Mouse (Mus musculus) lung, postnatal 25 days (tissue): ENCODE measurements around the gene Cd164l2.
A peak's percentile ranks its signal among the peaks of the same experiment; 100 is the strongest.

Experiments used
- DNase-seq: peaks from one replicate; pipeline ENCODE4 v3.0.0; 2022; ENCODE audit warnings: low spot score

The Cd164l2 gene

DNA sequence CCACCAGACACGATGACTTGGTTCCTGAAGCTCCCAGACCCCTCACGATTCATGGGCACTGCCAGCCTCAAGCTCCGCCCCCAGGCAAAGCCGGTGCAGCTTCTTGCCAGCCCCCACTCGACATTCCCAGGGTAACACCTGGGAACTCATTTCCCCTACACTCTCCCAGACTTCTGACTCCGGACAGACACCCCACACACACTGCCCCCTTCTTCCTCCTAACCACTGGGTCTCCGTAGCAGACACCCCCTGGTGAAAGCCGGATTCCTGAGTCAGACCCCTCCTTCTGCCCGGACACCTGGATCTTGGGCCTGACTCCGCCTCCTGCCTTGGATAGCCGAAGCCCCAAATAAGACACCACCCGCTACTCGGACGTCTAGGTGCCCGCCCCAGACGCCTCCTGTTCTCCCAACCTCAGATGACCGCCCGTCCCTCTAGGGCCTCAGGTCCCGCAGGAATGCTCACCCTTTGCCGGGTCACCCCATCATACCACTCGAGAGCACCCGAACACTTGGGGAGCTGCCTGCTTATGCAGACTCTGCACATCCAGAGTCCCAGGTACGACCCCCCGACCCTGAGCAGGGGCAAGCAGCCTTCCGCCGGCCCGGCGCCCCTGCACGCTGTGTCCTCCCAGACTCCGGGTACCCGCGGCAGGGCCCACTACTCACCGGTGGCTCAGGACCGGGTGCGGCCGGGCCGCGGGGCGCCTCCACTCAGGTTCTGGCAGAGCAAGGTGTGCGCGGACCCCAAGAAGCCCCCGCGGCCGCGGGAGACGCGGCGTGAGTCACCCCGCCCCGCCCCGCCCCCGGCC is at the start of gene Cd164l2, which contains the start of gene Gpr3:
Gene Cd164l2 (plus strand): TSS at position 381 of the 811 bp plus-strand sequence.
Gene Gpr3 (minus strand): TSS at position 786 of the 811 bp plus-strand sequence.
- no peak for DNase-seq

DNA sequence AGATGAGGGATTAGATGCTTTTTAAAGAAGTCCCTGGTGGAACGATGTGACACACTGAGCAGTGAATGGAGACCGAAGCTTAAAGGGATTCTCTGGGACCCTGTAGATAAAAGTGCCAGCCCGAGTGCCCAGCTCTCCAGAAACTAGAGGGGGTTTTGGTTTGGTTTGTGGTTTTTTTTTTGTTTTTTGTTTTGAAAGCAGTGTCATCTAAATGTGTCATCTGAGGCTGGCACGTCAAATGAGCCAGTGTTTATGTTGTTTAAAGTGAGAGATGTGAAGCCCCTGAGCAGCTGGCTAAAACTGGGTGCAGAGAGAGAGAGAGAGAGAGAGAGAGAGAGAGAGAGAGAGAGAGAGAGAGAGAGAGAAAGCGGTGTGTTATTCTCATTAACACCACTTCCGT is 49.7 kb upstream of the Cd164l2 start:
- DNase-seq = no peak

DNA sequence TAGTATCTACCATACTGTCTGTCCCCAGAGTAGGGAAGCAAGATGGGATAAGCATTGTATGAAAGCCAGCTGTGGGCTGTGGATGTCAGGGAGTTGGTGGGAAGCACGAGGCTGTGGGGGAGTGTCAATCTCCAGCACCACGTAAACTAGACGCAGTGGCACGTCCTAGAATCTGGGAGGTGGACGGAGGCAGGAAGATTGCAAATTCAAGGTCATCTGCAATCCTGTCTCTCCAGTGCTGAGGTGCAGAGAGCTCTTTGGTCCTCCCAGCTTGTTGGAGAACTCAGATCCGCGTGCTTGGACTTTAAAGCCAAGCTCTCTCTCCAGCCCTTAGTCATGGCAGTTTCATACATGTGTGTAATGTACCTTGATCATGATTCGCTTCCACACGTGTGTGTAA is 45.2 kb upstream of the Cd164l2 start:
- DNase-seq = no peak

DNA sequence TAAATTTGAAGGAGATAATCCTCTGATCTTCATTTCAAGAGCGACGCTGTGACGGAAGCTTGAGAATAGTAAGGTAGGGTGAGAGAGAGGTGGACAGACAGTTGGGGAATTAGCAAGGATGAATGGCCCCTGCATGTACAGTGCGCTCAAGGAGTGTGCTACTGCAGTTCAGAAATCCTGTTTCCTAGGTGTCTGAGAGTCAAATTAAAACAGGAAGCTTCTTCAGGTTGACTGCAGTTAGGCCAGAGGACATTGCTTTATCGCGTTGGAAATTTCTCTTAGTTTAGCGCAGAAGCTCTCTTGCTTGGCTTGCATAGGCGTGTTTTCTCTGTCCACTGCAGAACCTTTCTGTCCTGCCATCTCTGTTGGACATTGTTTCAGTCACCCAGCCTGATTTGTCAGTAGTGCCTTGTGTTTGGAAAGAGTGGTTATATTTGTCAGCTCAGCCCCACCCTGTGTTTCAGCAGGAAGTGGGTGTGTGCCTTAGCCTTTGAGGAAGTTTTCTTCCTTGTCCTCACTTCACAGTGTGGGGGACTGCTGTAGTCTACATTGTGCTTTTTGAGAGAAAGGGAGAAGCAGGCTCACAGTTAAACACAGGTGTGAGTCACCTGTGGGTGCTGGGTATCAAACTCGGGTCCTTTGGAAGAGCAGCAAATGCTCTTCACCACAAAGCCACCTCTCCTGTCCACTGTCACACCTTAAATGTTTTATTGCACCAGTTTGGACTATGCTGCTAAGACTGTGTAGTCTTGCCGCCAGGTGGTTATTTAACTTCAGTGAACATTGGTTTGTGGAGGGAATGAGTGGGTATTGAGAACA is 42.5 kb upstream of the Cd164l2 start:
- DNase-seq = peak; percentile 87

DNA sequence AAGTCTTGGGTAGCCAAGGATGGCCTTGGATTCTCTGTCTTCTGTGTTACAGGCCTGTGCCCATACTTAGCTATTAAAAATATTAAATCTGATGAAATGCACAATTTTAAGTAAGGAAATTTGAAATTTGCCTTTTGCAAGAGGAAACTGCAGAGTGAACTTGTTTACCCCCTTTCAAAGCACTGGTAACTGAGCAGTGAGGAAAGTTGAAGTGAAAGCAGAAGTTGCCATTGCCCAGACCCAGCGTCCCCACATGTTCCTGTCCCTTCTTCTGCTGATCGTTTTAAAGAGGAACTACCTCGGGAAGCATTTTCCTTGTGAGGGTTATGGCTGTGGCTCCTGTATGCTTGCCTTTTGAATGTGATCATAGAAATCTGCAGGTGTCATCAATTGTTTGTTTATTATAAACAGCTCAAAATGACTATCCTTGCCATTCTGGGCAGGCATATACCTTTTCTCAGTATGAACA is 41.8 kb upstream of the Cd164l2 start:
- peak; percentile 63 for DNase-seq

DNA sequence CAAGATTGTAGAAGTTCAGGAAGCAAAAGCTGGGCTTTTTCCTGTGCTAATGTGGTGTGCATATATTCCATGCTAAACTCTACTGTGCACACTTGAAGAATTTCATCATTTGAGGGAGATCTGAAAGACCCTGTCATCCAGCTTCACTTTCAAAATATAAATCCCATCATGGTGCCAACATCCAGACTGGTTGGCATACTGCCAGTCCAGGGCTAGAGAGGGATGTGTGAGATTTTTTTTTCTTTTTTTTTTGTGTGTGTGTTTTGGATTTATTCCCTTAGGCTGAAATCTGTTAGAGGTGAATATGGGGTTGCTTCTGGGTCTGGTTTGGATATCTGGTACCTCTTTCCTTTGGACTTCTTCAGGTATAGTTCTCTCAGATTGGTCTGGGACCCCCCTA is 41.3 kb upstream of the Cd164l2 start:
- DNase-seq = peak; percentile 19

DNA sequence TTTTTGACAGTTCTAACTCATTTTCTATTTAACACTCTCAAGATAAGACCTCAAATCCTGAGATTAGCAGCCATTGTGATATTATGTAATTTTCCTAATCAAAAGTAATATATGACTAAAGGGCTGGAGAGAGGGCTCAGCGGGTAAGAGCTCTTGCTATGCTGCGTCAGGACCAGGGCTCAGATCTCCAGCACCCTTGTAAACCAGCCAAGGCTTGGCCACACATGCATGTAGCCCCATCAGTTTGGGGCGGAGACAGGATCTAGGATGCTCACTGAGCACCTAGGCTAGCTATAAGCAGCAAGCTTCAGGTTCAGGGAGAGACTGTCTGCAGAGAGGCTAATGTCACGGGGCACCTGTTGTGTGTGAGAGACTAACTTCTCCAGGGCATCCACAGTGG is 39.5 kb upstream of the Cd164l2 start:
- DNase-seq = no peak

DNA sequence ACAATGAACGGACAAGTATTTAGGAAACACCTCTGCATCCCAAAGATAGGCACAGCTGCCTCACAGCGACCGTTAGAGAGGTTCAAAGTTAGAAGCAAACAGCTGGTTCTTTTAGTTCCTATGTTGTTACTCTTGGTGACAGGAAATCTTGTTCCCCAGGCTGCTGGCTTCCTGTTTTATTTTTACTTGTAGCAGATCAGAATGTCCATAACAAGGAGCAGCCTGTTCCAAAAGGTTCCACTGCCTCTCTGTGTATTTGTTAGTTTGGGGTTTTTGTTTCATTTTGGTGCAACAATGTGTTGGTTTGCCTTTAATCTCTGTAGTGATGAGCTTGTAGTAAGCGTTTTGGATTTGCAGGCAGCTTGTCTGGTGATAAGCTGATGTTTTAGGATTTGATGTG is 37.6 kb upstream of the Cd164l2 start:
- DNase-seq = peak; percentile 83

DNA sequence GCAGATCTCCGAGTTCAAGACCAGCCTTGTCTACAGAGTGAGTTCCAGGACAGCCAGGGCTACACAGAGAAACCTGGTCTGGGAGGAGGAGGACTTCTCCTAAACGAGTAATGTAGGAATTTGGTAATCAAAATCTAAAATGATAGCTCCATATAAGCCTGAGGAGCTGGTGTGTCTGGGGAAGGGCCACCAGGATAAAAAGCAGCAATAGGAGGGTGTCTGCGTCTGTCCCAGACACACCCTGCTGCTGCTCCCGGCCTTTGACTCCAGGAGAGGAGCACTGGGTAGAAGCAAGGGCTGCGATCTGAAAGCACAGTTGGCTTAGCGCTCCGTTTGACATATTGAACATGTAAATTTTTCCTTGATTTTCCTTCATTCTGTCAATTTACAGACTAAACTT is 36.7 kb upstream of the Cd164l2 start:
- DNase-seq = no peak

DNA sequence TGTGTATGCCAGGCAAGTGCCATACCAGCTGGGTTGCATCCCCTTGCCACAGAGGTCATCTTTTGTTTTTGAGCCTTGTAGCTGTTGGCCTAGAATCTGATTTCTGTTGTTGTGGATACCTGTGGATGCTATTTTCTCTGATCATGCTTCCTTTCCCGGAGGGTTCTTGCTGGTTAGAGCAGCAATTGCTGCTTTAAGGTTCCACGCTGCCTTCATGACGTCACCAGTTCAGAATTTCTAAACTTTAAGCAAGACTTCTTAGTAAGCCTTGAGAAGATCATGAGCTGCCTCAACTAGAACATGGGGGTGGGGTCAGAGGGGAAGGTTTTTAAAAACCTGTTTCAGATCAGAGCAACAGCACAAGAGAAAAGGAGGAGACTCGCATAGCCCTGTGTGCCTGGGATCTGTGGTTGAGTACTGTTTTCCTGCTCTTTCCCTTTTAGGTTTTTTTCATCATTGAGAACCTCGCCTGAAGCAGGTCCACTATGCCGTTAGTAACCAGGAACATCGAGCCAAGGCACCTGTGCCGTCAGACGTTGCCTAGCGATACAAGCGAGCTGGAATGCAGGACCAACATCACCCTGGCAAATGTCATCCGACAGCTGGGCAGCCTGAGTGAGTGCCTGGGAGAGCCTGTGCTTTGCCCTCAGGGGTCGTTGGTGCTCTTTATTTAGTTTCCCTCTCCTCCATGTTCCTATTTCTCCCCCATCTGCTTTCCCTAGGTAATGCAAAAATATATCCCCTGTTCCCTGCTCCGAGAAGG is 35.8 kb upstream of the Cd164l2 start:
- DNase-seq = no peak

DNA sequence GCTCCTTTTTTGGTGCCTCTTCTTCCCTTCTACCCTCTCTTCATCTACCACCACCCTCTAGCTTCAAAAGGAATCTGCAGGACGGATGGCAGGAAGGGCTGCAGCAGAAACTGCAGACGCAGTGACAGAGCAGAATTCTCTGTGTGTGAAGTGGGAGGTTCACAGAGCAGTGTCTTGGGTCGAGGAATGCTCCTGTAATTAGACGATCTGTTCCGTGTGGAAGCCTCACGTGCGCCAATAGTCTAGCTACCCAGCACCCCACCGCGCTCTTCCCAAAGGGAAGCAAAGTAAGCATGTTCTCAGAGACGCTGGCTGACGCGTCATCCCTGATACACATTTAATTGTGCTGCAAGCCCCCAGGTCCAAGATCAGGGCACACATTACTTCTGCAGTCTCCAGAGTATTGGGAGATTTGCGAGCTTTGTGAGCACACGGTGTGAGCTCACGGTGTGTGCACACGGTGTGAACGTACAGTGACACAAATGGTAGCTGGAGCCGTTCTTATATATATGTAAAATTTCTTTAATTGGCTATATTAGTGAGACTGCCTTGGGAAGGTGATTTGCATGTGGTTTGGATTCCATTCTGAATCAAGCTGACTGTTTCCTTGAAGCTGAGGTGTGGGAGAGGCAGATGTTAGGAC is 35.0 kb upstream of the Cd164l2 start:
- no peak for DNase-seq

DNA sequence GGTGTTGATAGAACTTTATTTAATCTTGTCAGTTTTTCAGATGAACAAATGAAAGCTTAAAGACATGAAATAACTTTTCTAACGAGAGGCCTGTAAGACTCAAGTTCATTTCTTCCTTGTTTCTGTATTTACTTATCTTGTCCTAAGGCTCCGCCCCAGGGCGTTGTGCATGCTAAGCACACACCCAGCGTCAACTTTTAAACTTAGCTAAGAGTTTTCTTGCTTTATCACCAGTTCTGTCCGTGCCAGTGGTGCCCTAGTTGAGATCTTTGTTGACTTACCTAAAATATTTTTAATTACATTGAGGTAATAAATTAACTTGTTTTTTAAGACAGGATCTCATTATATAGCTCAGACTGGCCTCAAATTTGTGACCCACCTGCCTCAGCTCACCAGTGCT is 33.6 kb upstream of the Cd164l2 start:
- DNase-seq = no peak

DNA sequence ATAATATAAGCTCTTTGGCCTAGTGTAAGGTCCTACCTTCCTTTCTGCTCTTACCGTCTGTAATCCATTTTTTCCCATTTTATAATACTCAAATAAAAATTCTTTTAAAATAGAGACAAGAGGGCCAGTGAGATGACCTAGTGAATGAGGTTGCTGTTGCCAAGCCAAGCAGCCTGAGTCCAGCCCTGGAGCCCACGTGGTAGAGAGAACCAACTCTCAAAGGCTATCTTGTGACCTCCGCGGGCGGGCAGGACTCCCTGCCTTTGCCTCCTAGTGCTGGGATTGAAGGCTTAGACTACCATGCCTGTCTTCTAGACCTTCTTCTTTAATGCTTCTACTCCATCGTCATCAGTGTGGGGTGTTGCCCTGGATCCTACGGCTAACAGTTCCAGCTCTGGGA is 32.7 kb upstream of the Cd164l2 start:
- no peak for DNase-seq

DNA sequence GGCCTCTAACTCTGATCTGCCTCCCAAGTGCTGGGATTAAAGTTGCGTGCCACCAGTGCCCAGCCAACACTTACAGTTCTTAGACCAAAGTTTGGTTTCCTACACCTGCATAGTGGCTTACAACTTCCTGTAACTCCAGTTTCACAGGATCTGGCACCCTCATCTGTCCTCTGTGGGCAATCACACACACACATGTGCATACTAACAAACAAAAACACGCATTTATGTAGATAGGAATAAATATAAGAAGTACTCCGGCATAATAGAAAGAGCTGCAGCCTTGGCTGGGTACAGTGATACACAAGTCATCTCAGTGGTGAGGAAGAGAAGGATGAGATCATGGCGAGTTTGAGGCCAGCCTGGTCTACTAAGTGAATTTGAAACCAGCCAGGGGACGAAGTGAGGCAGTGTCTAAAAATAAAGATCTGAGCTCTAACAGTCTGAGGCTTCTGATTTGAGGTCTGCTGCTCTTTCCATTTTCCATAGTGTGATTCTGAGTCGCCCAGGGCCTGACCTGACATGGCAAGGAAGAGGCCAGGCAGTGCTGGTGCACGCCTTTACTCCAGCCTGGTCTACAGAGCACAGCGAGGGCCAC is 29.4 kb upstream of the Cd164l2 start:
- no peak for DNase-seq

DNA sequence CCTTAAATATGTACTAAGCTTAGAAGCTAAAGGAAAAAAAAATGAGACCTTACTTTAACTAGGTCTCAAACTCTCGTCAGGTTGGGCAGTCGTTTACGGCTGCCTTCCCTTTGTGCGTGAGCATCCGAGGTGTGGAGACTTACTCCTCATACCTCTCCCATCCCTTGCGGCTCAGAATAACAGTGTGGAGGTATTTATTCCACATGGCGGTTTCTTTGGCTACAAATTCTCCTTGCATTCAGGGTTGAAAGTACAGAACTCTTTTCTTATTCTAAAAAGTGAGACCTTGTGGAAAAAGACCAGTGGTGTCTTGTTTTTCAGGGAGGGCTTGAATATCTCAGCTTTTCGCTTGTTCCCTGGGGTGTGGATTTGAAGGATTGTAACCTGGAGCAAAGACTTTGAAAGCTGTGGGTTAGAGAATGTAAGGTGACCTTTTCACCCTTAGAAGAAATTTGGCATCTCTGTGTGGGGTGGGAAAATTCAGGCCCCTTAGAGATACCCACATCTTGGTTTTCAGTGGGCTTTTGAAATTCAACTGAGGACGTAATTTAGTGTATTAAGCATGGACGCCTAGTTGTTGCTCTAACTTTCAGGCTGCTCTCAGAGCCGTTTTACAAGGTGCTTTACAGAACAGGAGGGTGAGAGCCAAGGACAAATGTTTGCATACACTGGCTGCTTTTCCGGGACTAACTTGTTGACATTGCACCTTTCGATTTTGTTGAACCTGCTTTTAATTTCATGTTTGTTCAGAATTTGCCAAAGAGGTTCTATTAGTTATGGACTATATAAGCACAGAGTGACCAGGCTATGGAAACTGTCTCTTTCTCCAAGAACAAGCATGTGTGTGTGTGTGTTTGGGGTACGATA is 27.7 kb upstream of the Cd164l2 start:
- DNase-seq = no peak

DNA sequence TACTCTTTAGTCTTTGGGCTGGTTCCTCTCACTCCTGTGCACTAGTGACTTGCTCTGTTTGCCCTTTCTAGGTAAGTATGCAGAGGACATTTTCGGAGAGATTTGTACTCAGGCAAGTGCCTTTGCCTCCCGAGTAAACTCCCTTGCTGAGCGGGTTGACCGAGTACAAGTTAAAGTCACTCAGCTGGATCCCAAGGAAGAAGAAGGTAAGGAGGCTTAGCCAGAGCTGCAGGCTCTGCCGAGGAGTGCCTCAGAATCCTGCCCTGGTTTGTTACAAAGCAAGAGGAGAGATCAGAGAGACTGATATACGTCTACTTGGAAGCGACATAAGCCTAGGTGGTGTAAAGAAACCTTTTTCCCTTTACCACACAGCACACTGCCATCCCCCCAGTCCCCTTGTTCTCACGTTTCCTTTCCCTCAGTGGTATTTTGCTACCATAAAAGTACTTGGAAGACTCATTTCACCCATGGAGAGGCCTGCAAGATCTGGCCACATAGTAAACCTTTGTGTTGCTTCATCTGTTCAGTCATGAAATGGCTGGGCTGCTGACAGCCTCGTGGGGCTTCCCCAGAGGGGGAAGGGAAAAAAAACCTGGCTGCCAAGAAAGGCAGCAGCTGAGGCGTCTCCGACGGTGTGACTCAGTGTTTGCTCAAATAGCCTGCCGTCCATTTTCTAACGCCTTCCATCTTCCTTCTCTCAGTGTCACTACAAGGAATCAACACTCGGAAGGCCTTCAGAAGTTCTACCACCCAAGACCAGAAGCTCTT is 26.8 kb upstream of the Cd164l2 start:
- peak; percentile 73 for DNase-seq

DNA sequence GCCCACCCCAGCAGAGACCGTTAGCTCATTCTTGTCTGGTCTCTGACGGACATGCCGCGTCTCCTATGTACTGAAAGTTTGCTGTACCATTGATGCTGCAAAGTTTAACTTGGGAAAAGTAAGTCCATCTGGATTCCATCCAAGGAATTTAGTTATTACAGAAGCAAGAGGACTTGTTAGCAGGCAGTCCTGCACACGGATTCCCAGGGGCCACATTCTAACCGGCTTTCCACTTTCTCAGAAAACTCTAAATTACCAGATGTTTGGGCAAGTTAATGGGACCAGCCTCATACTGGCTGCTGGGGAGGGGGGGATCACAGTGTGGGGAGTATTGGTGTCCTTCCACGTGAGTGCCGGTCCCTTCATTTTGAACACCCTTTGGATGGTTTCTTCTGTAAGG is 26.0 kb upstream of the Cd164l2 start:
- no peak for DNase-seq

DNA sequence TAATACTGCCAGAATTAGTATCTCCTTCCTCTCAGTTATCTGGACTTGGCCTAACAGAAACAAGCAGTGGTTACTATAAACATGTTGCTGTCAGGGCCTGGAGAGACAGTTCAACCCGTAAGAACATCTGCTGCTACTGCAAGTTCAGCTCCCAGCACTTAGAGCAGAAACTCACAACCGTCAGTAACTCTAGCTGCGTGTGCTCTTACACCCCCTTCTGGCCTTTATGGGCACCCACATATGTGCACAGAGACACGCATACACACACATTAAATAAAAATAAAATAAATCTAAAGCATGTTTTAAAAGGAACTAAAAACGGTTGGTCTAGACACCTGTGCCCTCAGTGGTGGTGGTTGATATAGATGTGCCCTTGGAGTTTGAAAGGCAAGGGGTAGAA is 25.1 kb upstream of the Cd164l2 start:
- no peak for DNase-seq

DNA sequence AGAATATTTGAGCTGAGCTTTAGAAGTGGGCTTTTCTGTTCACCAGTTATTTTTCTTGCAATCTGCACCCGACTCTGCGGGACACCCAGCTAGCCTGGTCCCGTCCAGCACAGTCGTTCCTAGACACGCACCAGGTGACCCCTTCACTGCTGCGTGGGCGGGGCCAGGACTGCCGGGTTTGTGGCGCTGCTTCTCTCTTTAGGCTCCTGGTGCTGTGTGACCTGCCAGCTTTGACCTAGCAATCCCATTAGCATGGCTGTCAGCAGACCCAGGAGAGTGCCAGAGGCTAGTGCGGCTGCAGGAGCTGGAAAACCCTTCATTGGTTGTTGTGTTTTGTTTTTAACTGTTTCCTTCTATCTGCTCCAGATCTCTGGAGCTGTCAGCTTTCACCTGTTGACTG is 22.5 kb upstream of the Cd164l2 start:
- no peak for DNase-seq

DNA sequence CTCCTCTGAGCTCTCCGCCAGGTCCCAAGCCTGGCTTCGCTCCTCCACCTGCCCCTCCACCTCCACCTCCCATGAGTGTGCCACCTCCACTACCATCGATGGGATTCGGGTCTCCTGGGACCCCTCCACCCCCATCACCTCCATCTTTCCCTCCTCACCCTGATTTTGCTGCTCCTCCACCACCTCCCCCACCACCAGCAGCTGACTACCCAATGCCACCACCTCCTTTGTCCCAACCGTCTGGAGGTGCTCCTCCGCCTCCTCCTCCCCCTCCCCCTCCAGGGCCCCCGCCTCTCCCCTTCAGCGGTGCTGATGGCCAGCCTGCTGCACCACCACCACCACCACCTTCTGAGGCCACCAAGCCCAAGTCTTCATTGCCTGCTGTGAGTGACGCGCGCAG is 17.4 kb upstream of the Cd164l2 start:
- DNase-seq = no peak
